Mouse (Mus musculus) embryo, embryonic 10.5 days (tissue): ENCODE measurements around the gene Slc35b3.

ENCODE experiments used
- DNase-seq: peaks from one replicate; pipeline ENCODE4 v3.0.0-alpha.2; 2015; ENCODE audit warnings: low spot score

The Slc35b3 gene

DNA sequence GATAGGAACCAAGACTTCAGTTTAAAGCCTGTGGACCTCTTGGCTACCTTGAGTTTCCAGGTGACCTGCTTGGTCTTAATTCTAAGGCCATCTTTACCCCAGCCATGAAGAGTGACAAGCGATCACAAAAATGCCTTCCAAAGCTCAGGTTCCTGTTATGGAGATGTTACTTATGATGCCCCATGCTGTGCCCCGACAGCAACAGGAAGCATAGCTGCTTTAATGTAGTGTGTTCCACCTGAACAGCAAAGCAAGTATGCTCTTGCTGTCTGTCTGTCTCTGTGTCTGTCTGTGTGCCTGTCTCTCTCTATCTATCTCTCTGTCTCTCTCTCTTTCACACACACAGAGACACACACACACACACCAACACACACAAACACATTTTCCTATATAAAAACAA is 22.2 kb downstream of the Slc35b3 start:
- no peak for DNase-seq

DNA sequence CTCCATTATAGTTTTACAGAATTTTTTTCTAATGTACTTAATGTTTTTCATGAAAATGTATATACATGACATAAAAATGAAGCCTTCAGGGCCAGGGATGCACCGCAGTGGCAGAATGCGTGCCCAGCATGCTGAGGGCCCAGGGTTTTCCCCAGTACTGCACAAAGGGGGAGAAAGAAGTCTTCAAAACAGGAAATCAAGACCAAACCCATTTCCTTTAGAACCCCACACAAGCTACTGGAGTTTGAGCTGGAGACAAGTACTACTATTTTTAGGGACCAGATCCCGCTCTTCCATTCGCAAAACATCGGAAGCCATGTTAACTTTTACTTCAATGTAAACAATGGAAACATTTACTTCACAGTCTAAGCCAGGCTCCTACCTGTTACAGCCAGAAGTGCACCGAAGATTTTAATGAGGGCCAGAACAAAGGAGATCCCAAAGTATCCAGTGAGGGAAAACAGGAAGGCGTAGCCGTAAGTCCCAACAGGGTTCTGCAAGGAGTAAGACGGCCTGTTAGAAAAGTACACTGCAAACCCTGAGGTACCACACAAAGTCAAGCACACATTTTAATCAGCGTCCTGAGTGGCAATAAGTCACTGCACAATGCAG is 23.7 kb downstream of the Slc35b3 start:
- DNase-seq: no peak

DNA sequence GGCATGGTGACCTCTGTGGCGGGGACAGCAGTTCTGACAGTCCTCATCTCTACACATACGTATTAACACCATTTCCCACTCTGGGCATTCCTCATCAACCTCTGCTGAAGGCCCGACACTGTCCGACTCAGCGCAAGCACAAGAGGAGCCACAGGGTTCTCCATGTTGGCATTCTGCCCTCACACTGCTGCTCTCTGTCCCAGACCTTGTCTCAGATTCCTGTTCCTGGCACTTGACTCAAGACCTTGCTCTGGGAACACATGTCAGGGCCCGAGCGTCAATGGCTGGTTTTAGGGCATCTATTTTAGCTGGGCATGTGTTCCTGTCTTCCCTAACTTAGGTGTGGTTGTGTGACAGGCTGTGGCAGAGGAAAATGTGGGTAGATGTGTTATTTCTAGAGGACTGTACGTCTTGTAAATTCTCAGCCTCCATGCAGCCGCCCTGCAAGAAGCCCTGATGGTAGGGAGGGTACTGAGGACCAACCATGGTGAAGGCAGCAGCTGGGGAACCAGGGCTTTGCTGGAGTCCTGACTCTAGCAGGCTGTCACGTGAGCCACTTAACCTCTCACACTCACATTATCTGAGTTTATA is 24.7 kb downstream of the Slc35b3 start:
- DNase-seq: no peak

DNA sequence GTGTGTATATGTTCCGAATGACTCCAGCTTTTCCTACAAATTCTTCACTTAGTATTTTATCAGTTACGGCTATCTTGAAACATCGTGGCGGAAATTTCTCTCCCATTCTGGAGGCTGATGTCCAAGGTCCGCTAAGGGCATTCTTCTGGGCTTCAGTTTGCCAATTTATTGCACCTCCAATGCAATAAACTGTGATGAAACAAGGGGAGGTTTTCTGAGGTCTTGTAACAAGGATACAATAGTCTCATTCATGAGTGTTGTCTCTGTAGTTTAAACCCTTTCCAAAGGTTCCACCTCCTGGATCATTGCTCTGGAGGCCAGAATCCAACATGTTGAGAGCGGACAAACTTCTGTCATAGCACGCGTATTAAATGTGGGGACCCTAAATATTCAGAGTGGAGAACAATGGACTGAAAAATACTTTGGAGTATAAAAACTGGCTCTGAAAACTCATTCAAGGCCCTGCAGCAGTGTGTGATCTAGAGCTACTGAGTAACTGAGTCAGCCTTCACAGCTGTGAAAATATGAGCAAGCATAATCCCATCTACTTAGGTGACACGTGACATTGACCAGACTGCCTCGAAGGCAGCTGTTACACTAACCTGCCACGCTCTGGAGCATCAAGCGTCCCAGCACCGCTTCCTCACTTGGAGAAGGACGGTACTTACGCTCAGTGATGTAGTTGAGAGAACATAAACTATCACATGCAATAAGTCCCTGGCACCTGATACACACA is 30.7 kb downstream of the Slc35b3 start:
- DNase-seq: no peak

DNA sequence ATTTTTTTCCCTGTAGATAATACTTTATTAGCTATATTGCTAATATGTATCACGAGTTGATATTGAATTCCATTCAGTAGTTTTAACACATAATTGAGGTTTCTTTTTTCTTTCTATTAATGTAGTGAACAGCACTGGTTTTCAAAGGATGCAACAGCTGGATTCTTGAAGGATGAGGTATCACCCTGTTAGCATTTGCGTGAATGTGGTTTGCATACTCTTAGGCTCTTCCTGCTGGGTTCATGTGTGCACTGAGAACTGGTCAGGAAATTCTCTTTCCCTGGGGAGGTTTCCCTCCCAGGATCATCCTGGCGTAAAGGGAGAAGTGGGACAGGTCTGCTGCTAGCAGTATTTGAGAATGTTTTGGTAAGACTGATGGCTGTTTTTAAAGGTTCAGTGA is 38.0 kb downstream of the Slc35b3 start:
- no peak for DNase-seq

DNA sequence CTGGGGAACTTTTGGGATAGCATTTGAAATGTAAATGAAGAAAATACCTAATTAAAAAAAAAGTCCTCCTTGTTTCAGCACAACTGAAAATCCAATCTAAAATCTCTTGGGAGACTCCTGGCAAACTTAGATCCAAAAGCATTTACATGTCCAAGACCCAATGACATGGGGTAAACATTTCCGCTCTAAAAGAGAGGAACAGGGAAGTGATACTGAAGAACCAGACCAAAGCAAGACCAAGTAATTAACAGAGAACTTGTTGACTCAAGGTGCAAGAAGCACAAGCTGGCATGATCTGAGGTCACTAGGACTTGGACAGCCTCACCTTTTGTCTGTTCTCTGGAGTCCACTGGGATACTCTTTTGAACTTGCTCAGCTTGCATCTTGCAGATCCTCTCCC is 39.4 kb downstream of the Slc35b3 start:
- no peak for DNase-seq

DNA sequence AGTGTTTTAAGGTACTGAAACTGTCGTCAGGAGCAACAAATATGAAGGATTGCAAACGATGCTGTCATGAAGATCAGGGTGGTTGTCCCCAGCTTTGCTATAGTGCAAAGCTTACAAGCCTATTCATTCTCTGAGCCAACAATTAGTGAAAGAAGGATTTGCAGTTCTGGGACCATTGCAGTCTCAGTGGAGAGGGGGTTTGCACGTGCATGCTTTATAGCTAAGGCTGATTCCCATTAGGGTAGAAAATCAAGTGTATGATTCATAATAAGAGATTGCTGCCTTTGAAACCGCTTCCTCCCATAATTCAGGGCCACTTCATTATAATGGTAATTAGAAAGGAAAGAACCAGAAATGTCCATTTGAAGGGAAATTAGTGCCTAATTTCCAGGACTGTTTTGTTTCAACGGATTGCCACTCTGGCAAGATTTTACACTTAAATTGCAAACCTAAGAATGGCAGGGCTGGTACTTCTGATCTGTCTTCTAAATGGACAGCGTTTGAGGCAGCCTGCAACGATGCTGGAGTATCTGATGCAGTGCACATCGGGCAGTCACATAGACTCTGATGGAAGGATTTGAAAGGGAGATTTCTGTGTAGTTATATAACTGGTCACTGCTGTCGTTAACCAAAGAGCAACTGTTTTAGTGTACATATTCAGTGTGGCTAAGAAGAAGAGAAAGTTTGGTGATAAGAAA is 42.3 kb downstream of the Slc35b3 start:
- no peak for DNase-seq

DNA sequence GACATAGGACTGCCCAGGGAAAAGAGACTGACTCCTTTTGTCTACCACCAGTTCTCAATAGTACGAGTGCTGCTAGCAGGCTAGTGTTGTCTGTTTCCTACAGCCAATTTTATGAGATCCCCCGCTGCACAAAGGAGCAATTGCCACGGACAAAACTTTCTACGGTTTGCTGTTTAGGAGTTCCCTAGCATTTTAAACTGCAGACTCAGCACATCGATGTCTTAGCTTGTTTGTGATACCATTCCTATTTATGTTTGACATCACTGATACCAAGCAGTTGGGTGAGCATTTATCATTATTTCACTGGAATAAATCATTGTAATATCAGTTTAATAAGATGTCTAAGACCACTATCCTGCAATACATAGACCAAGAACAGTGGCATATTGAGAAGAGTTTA is 43.1 kb downstream of the Slc35b3 start:
- no peak for DNase-seq

DNA sequence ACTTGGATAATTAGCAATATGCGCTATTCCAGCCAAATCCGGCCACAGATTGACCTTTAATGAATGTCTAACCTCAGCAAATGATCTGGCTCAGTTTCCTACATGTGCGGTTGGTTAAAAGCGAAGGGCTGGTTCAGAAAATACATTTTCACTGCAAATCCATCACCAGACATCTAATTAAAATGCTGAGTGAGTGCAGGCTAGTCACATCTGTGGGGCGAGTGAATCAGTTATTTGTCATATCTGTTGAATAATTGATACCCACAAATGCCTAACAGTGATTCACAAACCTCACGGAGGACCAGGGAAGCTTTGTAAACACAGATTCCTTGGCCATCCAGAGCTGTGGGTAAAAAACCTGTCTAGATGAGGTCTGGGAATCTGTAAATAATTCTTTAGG is 45.9 kb downstream of the Slc35b3 start:
- no peak for DNase-seq

DNA sequence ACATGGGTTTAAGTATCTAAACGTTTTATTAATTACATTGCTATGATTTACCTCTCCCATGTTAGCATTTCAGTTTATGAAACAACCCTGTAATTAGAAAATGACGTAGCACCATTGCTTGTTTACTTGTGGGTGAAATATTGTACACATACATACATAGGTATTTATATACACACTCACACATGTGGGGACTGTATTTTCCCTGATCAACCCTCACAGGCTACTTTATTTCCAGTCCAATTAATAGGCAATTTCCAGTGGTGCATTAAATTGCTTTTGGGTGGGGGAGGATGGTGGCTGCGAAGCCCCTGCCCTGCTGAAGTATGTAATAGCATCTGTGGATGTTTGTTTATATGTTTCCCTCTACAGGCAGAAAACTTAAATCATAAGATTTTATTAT is 68.3 kb downstream of the Slc35b3 start:
- no peak for DNase-seq
